Mouse (Mus musculus) bone marrow macrophage, adult 2 months (primary cell): Measurements from ENCODE around the gene Fbxo41.

Experiments
- CTCF ChIP-seq: IDR thresholded peaks from 2 replicates; pipeline ENCODE4 v1.5.1; 2012; ENCODE audit warnings: low read depth, mild to moderate bottlenecking, low read length, moderate library complexity
- POLR2A ChIP-seq: IDR thresholded peaks from 2 replicates; pipeline ENCODE4 v1.6.1; 2012; ENCODE audit warnings: mild to moderate bottlenecking, low read depth, low read length, borderline replicate concordance

DNA sequence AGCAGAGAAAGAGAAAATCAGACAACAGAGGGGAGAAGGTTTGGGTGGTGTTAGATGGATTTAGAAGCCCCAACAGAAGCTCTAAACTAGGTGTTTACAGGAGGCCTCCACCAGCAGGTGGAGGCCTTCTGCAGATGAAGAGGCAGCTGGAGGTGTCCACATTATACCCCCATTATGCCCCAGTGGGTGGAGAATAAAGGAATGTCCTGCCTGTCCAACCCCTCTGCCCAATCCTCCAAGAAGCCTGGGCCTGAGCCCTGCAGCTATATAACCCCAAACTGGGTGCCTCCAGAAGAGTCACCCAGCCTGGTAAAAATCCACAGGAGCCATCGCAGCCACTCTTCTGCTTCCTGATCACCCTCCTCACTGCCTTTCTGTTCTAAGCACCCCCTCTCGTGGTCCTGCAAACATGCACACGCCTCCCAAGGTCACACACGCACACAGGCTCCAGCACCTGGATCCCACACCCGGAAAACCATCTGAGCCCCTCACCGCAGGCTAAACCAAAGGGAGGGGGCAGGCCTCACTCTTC is 1.2 kb downstream of the Fbxo41 start:
- TF ChIP-seq CTCF (no peak), POLR2A (no peak)
